Mouse (Mus musculus) gastrocnemius, postnatal 4 days (tissue): ENCODE data around the gene Atf6. TPM values are rescaled to one million over a fixed set of nuclear protein-coding genes. Genes with fewer than 3 reads are reported as not detected.

Experiments used
- DNase-seq, 2 experiments: peaks; one replicate each; pipeline ENCODE4 v3.0.0; 2021 to 2022; ENCODE audit warnings: low spot score in 2 of 2, mixed read lengths in 2 of 2
- total RNA-seq, 2 experiments: library from RNA; stranded (reverse); gene quantifications; 2 replicates each; pipeline ENCODE4 v1.2.3; 2021

The Atf6 gene
- total RNA-seq, 2 experiments from 2014 or later: 16.4 to 17.4 TPM

DNA sequence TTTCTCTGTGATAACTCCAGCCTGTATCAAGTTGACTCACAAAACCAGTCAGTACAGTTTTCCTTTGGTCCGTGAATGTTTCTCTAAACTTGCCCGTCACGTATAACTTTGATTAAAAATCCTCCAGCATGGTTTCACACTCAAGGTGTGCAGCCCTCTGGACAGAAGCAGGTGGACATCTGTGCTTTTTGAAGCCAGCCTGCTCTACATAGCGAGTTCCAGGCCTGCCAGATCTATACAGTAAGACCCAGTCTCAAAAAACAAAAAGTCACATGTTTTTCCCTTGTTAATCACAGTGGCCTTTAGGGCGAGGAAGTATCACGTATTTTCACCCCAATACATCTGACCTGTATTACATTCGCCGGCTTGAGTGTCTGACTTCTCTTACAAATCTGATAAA is 16.8 kb upstream of the Atf6 start:
- DNase-seq: no peak

DNA sequence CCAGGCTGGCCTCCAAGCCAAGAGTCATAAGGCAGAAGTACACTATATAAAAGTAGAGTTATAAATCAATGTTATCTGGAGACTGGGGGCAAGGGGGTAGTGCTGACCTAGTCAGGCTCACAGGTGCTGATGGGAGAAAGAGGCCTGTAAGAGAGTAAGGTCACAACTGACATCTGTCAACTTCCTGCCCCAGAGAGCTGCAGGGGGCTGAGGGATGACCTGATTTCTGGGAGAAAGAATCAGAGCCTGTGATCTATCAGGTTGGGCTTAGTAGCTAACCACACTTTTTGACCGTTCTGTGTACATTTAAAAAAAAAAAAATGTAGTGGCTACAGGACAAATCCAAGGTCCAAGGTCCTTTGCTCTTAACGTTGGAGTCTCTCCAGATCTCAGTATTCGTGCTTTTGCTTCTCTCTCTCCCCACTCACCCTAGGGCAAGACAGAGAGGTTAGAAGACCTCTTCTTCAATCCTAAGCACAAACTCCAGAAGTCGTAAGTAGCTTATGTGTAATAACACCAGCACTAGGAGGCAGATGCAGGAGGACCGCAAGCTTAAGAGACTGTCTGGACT is 15.4 kb upstream of the Atf6 start:
- no peak for DNase-seq

- DNase-seq: no peak
Measured at GRCm38 (mm10) chr1:170876906-170877305, 9.3 kb upstream of the Atf6 start.

- no peak for DNase-seq
Measured at GRCm38 (mm10) chr1:170875676-170876075, 8.1 kb upstream of the Atf6 start.

DNA sequence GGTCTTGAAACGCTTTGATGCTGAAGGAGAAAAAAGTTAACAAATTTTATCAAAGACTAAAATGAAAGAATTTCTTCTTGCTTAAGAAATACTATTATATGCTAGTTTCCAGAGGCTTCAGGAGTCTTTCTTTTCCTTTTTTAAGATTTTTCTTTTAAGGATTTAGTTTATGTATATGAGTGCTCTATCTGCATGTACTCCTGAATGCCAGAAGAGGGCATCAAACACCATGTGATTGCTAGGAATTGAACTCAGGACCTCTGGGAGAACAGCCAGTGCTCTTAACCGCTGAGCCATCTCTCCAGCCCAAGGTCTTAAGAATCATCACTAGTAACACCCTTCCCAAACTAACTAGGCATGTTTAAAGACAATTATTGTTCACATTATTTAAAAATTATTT is 4.4 kb upstream of the Atf6 start:
- no peak for DNase-seq

DNA sequence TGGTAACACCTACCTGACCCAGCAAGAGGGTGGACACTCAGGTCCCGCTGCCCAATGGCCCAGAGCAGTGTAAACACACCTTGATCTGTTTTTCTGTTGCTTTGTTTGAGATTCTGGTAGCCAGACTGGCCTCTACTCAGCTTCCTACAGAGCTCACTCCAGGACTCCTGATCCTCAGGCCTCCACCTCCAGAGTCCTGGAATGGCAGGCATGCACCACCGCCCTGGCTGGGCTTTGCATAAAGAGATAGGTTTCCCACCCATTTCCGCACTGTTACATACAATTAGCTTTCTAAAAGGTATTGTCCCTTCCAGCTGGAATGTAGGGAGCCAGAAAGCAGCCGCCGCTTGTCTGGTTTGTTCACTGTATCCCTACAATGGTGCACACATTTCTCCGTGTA is 3.8 kb upstream of the Atf6 start:
- no peak for DNase-seq

DNA sequence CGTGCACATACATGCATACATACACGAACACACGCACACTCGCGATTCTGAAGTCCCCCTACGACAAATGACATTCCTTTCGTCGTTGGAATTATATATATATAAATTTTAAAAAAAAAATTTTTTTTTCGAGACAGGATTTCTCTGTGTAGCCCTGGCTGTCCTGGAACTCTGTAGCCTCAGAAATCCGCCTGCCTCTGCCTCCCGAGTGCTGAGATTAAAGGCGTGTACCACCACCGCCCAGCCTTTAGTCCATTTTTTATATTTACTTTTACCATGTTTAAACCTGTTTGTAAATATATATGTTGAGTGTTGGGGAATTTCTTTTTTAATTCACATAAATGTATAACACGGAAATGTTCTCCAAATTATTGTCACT is 1.3 kb upstream of the Atf6 start:
- DNase-seq: no peak

- peak in 1 of 2 experiments; percentile 43 for DNase-seq
Measured at GRCm38 (mm10) chr1:170868107-170868904, 735 bp upstream of the Atf6 start.

- DNase-seq: no peak
Measured at GRCm38 (mm10) chr1:170866992-170867690, 430 bp downstream of the Atf6 start.

DNA sequence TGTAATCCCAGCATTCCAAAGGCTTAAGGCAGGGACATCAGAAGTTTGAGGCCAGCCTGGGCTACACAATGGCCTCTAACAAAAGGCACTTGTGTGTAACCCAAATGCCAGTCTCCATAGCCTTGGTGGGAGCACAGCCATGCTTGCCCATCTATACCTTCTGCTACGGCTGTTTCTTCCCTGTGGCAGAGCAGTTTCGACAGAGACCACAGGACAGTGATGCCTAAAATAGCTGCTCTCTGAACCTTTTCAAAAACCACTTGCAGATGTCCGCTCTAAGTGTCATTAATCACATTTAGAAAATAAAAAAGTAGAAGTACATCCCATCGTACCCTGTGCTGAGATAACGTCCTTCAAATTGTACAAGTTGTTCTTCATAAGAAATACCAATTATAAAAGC is 2.2 kb downstream of the Atf6 start:
- no peak for DNase-seq

DNA sequence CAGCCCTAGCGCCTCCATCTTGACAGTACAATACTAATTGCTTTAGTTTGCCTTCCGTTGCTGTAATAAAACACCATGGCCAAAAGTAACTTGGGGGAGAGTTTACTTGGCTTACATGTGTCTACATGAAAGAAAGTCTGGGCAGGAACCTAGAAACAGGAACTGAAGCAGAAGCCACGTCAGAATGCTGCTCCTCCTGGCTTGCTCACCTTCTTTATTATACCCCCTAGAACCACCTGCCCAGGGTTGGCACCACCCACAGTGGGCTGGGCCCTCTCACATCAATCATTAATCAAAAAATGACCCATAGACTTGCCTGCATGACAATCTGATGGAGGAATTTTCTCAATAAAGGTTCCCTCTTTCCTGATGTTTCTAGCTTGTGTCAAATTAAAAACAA is 2.8 kb downstream of the Atf6 start:
- DNase-seq: no peak

DNA sequence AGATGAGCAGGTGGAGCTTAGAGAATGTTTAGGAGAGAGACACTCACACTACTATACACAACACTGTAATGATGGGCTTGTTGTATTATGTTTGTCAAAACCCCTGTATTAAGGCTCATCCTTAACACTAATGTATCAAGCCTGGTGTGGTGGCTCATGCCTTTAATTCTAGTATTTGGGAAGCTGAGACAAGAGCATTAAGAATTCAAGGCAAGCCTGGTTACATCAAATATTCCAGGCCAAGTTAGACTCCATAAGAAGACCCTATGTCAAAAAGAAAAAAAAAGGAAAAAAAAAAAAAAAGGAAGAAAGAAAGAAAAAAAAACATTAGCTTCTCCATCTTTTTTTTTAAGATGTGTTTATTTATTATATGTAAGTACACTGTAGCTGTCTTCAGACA is 3.3 kb downstream of the Atf6 start:
- no peak for DNase-seq

DNA sequence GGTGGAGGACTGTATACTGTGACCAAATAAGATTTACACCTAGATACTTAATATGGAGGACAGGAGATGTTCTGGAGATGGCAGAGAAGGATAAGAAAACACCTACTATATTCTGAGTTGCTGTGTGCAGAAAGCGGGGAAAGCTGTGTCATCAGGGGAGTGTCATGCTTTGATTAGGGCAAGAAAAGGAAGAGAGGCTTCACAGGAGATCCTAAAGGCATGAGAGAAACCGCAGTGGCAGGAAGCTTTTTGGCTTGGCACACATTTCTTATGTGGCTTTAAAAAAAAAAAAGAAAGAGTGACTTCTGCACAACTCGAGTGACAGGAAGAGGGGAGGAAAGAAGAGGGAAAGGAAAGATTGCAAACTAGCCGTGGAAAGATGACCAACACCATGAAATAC is 4.5 kb downstream of the Atf6 start:
- DNase-seq: no peak

DNA sequence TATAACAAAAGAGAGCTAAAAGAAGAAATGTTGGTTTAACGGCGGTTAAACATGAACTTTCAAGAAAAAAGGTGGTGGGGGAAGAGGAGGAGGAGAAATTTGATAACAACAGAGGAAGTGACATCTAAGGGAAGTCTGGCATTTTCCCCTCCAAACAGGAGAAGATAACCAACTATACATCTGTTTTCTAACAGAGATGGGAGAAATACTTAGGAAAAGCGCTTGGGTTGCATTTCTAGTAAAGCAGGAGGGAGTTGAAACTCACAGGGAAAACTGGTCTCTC is 5.2 kb downstream of the Atf6 start:
- no peak for DNase-seq

- DNase-seq: no peak
Measured at GRCm38 (mm10) chr1:170861671-170862434, 5.7 kb downstream of the Atf6 start.

GRCm38 (mm10) chr1:170858872-170859271 is 8.7 kb downstream of the Atf6 start:
- DNase-seq: no peak

DNA sequence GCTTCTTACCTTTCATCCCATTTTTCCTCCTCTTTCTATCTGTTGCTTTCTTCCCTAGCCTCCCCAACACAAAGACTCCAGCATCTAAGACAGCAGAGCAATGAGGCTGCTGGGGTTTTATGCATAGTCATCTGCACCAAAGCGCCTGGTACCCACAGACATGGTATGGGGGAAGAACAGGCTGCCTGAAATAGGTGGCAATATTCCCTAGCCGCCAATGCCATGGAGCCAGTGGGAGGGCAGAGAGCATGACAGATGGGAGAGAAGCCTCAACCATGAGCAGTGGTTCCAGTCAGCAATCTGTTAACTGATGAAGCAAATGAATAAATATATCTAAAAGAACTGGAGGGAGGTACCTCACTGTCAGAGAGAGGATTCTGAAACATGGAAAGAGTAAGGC is 10.2 kb downstream of the Atf6 start:
- DNase-seq: no peak

GRCm38 (mm10) chr1:170855056-170855760 is 12.4 kb downstream of the Atf6 start:
- no peak for DNase-seq

- no peak for DNase-seq
Measured at GRCm38 (mm10) chr1:170853604-170854003, 14.0 kb downstream of the Atf6 start.

GRCm38 (mm10) chr1:170850637-170851624 is 16.6 kb downstream of the Atf6 start:
- no peak for DNase-seq
